Mouse (Mus musculus): ENCODE data around the gene Gfy.

Gene Gfy

DNA sequence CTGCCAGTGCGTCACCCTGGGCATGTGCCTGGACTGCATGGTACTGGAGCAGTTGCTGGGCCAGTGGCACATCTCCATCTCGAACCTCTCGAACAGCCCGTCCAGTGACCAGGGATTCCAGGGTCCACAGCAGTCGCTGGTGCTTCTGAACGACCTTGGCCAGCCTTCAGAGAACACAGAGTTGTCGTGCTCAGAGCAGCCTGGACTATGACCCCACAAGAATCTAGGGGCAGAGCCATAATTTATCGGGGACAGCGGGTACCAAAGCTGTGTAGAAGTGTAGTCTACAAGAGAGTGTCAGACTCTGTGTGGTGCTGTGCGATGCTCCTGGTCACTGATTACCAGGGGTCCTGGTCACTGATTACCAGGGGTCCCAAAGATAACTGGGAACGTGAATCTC lies 31.5 kb downstream of the Gfy start:
- DNase-seq (ENCODE audit: low spot score) = no peak

DNA sequence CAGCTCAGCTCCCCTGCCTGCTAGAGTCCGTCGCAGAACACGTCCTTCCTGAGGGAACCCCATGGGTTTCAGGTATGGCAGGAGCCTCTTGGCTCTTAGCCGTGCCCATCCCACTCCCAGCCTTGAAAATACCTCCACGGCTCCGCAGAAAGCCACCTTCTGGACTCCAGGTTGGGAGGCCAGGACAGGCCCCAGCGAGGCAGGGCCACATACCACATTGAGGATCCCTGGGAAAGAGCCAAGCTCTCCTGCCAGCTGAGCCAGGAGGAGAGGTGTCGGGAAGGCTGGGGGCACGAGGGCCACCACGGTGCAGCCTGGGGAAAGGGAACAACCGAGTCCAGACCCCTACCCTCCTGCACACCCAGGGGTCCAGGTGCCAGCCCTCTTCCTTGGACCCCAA lies 32.1 kb downstream of the Gfy start:
- no peak for DNase-seq (ENCODE audit: low spot score)

DNA sequence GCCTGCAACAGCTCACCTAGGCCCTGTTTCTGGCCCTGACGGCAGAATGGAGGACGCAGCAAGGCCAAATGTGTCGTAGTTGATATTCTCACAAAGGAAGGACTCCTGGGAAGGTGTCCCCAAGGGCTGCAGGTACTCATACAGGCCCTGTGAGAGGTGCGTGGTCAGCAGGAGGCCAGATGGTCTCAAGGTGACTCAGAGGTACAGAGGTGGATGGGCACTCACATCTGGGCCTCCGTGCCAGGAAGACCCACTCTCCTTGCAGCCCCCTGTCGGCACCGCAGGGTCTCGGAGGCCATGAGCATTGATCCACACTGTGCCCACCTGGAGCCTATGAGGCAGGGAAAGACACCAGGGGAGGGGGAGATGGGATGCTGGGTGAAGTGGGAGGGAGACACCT lies 33.9 kb downstream of the Gfy start:
- DNase-seq (ENCODE audit: low spot score) = no peak

DNA sequence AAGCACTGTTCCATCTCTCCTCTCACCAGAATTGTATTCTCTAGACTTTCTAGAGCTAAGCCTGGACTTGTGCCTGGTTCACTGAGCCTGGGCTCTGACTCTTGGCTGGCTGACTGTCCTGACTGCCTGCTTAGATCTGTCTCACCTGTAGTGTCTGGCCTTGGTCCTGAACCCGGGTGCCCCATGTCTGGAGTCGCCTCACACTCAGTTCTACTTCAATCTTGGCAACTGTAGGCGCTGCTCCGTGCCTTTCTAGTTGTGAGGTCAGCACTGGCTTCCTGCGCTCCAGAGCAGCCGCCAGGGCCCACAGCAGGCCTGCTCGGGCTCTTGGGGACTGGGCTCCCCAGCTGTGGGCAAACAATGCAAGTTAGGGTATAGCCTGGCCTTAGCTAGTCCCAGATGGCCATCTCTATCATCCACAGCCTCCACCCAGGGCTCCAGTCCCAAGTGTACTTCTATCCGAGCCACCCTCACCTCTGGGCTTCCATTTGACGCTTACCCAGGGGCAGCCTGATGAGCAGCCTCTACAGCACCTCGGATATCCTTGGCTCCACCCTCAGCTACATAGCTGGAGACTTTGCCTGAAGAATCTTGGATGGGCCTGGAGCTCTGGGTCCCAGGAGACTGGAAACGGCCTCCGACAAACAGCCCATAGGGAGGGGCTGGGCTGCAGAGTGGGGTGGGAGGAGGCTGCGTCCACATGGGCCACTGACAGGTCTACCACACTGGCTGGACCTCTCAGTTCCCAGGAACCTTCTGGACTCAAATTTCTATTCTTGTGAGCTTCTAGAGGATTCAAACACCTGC lies 34.8 kb downstream of the Gfy start:
- no peak for DNase-seq (ENCODE audit: low spot score)

DNA sequence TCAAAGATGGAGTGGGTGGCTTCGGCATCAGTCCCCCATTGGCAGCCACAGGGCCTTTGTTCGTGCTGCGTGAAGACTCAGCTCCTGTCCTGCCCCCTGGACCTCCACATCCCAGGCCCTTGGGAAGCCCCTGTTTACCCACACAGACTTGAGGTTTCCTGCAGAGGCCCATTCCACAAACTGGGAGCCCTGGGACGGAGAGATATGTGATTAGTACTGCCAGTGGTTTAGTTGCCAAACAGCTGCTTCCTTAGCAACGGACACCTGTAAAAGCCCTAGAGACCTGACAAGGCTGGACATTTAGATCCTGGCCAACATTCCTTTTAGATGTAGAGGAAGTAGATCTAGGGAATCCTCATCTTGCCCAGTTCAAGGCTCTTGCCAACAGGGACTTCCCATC lies 37.5 kb downstream of the Gfy start:
- DNase-seq (ENCODE audit: low spot score) = no peak

DNA sequence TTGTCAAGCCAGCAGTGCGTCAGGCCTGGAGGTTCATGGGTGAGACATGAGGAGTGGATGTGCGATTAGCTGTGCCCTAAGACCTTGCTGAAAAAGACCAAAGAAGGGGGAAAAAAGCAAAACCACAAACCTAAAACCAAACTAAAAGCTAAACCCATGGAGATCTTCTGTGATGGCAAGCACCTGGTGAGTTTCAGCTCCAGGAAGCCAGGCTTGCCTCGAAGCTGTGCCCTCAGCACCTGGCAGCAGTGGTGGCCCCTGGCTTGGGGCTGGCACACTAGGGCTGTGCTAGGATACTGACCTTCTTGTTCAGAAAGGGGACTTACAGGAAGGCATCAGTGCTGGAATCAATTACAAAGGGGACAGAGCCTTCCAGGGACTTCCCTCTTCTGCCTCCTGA lies 38.0 kb downstream of the Gfy start:
- no peak for DNase-seq (ENCODE audit: low spot score)

DNA sequence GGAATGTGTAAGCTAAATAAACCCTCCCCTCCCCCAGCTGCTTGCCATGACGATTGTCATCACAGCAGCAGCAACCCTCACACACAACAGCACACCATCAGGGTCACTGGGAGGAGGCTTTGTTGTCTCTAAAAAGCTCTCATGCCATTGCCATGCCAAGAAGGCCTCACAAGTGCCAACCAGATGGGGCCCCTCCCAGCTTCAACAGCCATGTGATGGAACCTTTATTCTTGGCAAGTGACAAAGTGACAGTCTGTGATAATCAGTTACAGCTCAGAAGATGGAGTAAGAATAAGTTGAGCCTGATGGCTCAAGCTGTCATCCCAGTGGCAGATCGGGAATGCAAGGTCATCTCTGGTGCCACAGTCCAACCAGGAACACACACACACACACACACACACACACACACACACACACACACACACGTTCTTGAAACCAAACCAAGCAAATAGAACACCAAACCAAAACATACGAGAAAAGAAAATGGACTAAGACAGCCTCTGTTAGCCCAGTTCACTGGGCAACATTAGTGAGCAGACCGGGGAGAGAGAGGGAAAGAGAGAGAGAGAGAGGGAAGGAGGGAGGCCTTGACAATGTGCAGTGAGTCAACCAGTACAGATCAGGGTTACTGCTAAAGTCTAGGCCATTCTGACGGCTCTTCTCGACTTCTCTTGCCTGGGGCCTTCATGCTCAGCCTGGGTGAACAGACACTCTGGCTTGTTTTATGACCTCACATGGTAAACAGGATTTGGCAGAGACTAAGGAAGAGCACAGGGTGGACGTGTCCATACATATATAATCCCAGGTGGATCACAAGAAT lies 39.3 kb downstream of the Gfy start:
- DNase-seq (ENCODE audit: low spot score) = no peak

DNA sequence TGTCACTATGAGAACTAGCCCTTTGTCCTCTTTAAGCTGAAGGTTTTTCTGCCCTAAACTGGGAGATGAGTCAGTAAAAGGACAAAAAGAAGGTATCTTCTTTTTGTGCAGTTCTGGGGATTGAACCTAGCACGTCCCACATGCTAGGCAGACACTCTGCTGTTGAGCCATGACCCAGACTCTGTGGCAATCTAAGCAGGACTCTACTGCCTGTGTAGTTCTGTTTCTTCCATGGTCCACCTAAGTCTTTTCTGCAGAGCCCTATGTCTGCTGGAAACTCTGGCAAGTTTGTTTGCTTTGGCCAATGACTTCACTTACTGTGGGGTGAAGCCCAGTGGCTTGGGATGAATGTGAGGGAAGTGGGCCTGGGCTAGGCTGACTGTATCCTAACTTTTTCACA lies 41.0 kb downstream of the Gfy start:
- no peak for DNase-seq (ENCODE audit: low spot score)

DNA sequence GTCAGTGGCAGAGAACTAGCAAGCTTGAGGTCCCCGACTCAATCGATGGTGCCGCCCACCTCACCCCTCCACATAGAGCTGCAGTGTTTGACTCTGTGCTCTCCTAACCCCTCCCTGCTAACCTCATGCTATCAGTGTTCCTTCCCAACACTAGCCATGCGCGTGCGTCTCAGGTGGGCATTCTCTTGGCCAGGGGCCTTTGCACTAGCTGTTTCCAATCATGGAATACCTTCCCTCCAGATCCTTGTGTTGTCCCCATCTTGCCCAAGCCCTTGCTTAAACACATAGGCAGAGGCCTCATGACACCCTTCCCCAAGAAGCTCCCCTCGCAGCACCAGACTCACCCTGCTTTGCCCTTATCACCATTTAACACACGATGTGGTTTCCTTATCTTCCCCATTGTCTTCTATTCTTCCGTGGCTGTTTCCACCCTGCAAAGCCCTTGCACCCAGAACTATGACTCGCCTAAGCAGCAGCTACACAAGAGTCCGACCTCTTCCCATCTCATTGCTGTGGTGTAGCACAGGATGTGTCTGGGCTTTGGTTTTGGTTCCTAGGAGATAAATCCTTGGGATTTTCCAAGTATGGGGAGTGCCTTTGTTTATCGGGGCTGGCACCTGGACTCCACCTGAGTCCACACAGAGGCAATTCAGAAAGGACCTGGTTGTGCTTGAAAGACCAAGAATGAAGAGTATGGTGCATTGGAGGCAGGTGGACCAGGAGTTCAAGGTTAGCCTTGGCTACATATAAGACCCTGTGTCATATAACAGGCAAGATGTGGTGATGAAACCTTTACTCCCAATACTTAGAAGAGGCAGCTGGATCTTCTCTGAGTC lies 42.0 kb downstream of the Gfy start:
- DNase-seq (ENCODE audit: low spot score) = no peak

DNA sequence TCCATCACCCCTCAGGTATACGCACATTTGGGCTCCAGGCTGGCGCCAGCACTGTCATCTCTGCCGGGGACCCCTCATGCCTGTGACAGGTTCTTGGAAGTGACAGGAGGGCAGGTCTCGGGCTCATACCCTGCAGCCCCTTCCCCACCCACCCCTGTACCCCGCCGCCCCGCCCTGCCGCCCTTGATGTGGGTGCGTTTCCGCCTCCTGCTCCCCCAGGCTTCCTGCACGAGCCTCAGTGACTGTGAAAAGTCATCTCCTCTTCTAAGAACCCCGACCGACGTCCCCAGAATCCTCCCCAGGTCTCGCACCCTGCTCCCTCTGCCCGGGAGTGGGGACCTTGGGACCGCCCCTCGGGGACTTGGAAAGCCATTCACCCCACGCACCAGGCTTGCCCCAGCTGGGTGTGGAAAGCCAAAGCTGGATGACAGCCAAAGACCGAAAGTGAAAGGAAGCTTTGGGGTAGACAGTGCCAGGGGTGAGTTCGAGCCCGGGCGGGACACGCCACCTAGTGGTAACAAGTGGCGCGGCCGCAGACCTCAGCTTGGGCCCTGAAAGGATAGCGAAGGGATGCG lies 43.3 kb downstream of the Gfy start, which contains the start of the genes Gm45713 and Flt3l:
Gene Gm45713, minus strand, starts transcription at position 239 of the 575 bp plus-strand sequence.
Gene Flt3l, minus strand, starts transcription at position 440 of the 575 bp plus-strand sequence.
- peak; percentile 94 for DNase-seq (ENCODE audit: low spot score)

DNA sequence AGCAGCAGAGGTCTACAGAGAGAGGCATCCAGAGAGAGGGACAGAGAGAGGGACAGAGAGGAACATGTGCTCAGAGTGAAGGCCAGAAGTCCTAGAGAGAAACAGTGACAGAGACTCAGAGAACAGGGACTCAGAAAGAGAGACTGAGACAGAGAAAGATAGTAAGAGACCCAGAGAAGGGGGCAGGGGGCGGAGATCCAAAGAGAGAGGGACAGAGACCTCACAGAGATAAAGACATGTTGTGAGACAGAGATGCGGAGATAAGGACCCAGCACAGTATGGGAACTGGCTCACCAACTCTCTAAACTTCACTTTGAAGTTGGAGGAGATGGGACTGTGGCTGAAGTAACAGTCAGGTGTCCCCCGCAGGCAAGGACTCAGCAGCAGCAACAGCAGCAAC lies 44.0 kb downstream of the Gfy start:
- DNase-seq (ENCODE audit: low spot score) = no peak

DNA sequence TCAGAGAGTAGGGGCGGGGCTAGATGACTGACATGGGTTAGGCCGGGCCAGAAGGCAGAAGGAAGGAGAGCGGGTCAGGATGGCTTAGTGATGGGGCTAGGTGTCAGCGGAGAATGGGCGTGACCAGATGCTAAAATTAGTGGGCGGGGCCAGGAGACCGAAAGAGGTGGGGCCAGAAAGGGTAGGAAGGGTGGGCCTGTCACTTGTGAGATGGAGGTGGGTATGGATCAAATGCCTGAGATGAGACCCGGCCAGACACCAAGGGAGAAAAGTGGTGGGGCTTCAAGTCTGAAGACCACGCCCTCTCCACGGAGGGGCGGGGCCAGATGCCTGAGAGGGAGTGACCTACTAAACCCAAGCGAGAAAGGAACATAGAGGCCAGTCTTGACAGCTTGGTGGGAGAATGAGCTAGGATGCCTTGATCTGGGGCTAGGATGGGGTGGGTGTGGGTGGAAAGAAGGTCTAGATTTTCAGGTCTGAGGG lies 44.8 kb downstream of the Gfy start:
- peak; percentile 82 for DNase-seq (ENCODE audit: low spot score)

DNA sequence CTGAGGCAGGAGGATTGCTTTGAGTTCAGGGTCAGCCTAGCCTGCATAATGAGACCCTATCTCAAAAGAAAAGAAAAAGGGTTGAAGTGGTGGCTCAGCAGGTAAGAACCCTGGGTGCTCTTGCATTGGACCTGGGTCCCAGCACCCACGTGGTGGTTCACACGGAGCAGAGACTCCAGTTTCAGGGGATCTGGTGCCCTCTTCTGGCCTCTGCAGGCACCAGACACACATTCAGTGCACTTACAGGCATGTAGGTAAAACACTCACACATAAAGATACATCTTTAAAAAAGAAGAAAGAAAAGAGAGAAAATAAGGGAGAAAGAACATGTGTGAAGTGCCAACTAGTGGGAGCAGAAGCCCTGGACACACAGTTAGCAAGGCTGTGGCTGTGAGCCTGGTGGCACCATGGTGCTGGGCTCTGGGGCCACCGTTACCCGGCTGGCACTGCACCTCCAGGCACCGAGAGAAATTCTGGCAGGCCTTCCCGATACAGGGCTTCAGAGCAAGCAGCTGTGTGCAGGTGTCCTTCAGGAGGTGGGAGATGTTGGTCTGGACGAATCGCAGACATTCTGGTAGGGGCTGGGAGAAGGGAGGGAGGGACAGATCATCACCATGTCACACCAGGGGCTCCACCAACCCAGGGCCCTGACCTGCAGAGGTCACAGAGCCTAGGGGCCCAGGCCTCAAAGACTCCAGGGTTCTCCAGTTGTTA lies 45.8 kb downstream of the Gfy start:
- no peak for DNase-seq (ENCODE audit: low spot score)

DNA sequence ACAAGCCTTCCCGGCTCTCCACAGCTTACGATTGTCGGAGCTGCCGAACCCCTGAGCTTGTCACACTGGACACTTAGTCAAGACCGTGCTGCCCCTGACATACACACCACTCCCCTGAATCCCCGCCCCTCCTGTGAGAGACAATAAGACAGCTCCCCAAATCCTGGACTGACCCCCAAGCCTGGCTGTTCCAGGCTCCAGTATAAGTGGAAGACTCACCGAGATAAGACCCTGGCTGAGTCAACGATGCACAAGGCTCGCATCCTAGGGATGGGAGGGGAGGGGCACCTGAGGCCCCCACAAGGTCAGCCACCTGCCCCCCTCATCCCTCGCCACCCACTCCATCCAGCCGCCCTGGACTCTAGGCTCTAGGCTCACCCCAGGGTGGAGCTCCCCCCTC lies 47.5 kb downstream of the Gfy start:
- DNase-seq (ENCODE audit: low spot score) = peak; percentile 43

DNA sequence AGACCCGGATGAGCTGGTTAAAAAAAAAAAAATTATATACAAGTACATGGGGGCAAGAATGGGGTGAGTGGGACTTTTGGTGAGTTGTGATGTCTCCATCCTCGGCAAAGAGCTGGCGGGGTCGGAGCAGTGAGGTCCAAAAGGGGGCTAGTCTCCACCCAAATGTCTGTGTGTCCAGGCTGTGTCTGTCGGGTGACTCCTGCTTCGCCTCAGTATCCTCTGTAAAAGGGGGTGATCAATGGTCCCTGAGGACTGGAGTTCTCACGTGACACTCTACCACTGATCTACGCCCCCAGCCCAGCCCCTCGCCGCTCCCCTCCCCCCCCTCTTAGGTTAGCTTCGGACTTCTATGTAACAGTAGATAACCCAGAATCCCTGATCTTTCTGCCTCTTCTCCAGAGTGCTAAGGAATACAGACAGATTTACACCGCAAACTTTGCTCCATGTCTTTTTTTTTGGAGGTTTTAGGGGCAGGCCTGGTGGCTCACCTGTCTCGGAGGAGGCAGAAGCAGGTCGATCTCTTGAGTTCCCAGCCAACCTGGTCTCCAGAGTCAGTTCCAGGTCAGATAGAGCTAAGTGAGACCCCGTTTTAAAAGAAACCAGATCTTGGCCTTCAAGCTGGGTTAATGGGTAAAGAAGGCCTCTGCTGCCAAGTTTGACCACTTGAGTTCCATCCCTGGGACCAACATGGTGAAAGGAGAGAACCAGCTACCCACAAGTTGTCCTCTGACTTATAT lies 49.4 kb downstream of the Gfy start:
- DNase-seq (ENCODE audit: low spot score) = no peak

DNA sequence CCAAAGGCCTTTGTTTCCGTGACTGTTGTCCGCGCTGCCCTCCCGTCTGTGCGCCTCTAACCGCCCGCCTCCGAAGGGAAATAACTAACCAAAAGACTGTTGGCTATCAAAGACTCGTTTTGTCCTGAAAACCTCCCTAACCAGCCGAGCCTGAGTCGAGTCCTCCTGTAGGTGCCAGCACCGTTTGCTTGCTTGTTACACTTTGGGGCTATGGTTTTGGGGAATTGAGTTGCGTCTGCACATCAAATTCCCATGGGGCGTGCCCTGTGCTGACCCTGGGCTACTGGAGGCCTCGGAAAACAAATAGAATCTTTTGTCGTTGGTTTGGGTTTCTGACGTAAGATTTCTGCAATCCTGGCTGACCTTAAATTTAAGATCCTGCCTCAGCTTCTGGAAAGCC lies 50.1 kb downstream of the Gfy start:
- DNase-seq (ENCODE audit: low spot score) = peak; percentile 80

DNA sequence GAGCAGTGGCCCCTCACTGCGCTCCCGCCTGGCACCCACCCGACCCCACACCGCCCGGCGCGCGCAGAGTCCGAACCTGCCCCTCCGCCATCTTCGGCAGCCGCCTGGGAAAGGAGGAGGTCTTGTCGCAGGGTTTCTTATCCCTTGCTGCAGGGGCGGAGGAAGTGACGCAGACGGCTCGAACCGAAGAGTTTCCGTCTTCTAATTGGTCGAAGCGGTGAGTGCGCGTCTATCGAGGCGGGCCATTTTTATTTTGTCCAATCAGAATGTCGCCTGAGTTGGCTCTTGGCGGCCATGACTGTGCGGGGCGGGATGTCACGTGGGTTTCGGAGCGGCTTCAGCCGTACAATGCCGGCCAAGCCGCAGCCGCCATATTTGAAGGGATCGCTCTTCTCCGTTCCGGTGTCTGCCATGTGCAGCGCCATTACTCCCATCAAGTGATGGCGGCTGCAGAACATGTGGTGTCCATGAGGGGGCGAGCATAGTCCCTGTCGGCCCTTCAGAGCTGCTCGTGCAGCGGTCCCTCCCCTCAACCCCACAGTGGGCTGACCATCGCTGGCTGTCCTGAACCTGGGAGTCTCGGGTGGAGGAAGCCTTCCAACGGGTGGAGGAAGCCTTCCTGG lies 50.6 kb downstream of the Gfy start, which contains the start of gene Rpl13a:
Gene Rpl13a, minus strand, starts transcription at position 138 of the 623 bp plus-strand sequence.
- DNase-seq (ENCODE audit: low spot score) = peak; percentile 97

DNA sequence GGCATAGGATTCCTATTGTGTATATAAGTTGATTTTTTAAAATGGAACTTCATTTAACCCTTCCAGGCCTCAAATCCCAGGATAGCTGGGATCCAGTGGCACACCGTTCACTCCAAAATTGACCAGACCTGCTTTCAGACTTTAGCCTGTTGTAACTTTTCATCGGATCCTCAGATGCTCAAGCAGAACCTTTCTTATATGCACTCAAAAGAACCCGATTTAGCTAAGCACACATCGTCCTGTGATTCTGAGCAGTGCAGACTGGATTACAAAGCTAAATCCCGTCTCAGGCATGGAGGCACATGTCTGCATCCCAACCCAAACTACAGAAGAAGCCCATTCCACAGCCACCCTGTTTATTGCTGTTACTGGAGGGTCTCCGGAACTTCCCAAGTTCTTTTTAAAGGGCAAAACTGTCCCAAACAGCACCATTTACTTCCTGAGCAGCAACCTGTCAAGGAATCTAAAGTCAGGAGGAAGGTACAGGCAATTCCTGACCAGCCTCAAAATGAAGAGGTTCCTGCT lies 51.6 kb downstream of the Gfy start:
- no peak for DNase-seq (ENCODE audit: low spot score)

DNA sequence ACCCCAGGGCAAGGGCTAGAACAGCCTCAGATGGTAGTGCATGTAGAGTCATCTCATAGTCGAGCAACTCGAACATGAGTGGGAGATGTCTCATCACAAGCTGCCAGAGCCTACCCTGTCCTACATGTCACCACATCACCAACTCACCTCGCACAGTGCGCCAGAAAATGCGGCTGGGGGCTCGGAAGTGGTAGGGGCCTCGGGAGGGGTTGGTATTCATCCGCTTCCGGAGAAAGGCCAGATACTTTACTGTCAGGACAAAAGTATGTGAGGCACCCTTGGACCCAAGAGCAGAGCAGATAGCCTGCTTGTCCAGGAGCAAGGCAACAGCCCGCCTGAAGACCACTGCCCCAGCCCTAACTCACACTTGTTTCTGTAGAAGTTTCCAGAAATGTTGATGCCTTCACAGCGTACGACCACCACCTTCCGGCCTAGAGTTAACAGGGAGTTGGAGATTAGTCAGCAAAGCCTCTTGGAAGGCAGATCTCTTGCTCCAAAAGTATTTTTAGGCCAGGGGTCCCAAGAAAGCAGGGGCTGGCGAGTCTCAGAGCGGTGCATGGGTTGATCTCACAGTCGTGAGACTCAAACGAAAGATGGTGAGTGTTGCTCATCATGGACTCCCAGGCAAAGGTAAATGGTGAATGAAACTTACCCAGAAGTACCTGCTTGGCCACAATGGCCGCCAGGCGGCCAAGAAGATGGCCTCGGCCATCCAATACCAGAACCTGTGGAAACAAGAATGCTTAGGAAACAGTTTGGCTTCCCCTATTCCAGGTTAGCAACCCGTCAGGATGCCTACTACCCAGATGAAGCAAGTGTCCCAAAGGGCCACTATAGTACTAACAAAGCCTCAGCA lies 52.3 kb downstream of the Gfy start:
- DNase-seq (ENCODE audit: low spot score) = no peak

Data from testis, postnatal 10 days (tissue).